ENCODE assay signal across 22 mouse cellular contexts in the genomic region with DNA sequence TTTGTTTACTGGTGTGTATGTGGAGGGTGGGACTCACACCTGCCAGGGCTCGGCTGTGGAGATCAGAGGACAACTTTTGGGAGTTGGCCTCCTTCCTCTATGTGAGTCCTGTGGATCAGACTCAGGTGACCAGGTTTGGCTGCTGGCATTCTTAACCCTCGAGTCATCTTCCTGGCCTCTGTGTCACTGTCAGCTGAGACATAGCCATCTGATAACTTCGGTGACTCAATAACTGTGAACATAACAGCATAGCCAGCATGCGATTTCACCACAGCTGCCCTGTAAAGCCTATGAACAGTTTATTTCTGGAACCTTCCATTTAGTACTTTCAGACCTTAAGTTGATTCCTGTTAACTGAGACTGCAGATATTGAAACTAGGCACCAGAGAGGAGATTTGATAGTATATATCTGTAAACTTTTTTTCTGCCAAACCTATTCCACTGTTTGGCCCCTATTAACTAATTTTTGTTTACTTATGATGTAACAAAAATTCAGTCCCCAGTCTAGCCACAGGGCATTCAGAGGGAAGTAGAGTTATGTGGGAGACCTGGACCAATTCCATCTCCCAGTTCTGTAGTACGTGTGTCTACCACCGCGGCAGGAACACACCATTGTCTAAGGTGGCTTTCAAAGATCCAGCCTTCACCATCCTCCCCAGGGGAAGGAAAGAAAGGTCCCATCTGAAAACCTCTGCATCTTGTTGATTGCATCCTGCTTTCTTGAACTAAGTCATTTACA. TPM values are rescaled to one million over a fixed set of nuclear protein-coding genes. Genes with fewer than 3 reads are reported as not detected.
DNase-seq lines count a peak whose midpoint lies in the region; ATAC-seq and TF ChIP-seq lines count a peak whose summit lies in the region.
"Had no signal": no experiment of that assay in that cellular context is flagged by ENCODE, and none has a peak within 500 bp of the region (broad histone marks: within the 10 kb centered on the region; RNA-seq: fewer than 3 reads in every experiment).

No protein-coding gene starts in this region.

- TF ChIP-seq POLR2A in embryonic fibroblast, embryonic 13.5 days (IDR thresholded peaks at IDR 0.05; ENCODE audit: low read depth, low read length): no peak

- H3K4me2 ChIP-seq in liver, postnatal 0 days (ENCODE audit: low read depth, low read length): no peak overlapping the region
- H3K4me2 ChIP-seq in liver, embryonic 12.5 days: no peak overlapping the region
- no peak overlapping the region for H3K4me2 ChIP-seq in hindbrain, embryonic 12.5 days (replicated peaks)
- H3K4me2 ChIP-seq: embryonic facial prominence, embryonic 12.5 days; heart, embryonic 11.5 days; hindbrain, embryonic 13.5 days; limb, embryonic 12.5 days; liver, embryonic 15.5 days; midbrain, embryonic 15.5 days; neural tube, embryonic 15.5 days; stomach, embryonic 15.5 days had no signal

- no peak for TF ChIP-seq CTCF in liver, postnatal 0 days (IDR thresholded peaks at IDR 0.05; ENCODE audit: low read depth)
- no peak for TF ChIP-seq CTCF in embryonic fibroblast, embryonic 13.5 days (IDR thresholded peaks at IDR 0.05; ENCODE audit: borderline replicate concordance, insufficient read depth, low read length)

- H3K36me3 ChIP-seq in liver, postnatal 0 days (replicated peaks; ENCODE audit: insufficient read depth, low read length): peaks cover 21% of the 10 kb centered on the region
- peaks cover 36% of the 10 kb centered on the region for H3K36me3 ChIP-seq in liver, embryonic 12.5 days
- peaks cover 17% of the 10 kb centered on the region; the same call in 1 of the 2 replicates for H3K36me3 ChIP-seq in embryonic facial prominence, embryonic 10.5 days (replicated peaks)
- H3K36me3 ChIP-seq in hindbrain, embryonic 12.5 days: no peaks in the 10 kb centered on the region
- H3K36me3 ChIP-seq: embryonic facial prominence, embryonic 12.5 days; hindbrain, embryonic 13.5 days; midbrain, embryonic 15.5 days; neural tube, embryonic 15.5 days; stomach, embryonic 15.5 days had no signal

- no peaks in the 10 kb centered on the region for H3K4me1 ChIP-seq in liver, postnatal 0 days (ENCODE audit: insufficient read depth)
- H3K4me1 ChIP-seq in liver, embryonic 12.5 days: no peaks in the 10 kb centered on the region
- H3K4me1 ChIP-seq in embryonic fibroblast, embryonic 13.5 days (ENCODE audit: control insufficient read depth, insufficient read depth, low read length): peaks cover 3% of the 10 kb centered on the region
- H3K4me1 ChIP-seq in embryonic facial prominence, embryonic 10.5 days: peaks cover 2% of the 10 kb centered on the region; the same call in 1 of the 2 replicates
- H3K4me1 ChIP-seq in hindbrain, embryonic 12.5 days: no peaks in the 10 kb centered on the region
- H3K4me1 ChIP-seq: hindbrain, embryonic 13.5 days; liver, embryonic 15.5 days; midbrain, embryonic 15.5 days; stomach, embryonic 15.5 days had no signal

- ATAC-seq in liver, postnatal 0 days: peak; percentile 85
- ATAC-seq in liver, embryonic 12.5 days: no peak
- peak; percentile 57 for ATAC-seq in megakaryocyte progenitor cell, adult 5-6 weeks (replicated peaks; ENCODE audit: poor library complexity)
- ATAC-seq in hindbrain, embryonic 12.5 days (ENCODE audit: low FRiP score): no peak
- ATAC-seq: forebrain, postnatal 0 days; lung, postnatal 0 days; midbrain, embryonic 15.5 days had no signal

- TF ChIP-seq EP300 in liver, postnatal 0 days (IDR thresholded peaks at IDR 0.05; ENCODE audit: low read depth): no peak

- 71% methylated on average over 7 of the region's 7 CpGs for WGBS in liver, postnatal 0 days (ENCODE audit: insufficient replicate concordance)
- 78% methylated on average over 7 of the region's 7 CpGs for WGBS in liver, embryonic 12.5 days (ENCODE audit: insufficient replicate concordance)
- WGBS in embryonic facial prominence, embryonic 10.5 days: 90% methylated on average over 7 of the region's 7 CpGs
- 87% methylated on average over 7 of the region's 7 CpGs for WGBS in hindbrain, embryonic 12.5 days

- H3K27ac ChIP-seq in liver, postnatal 0 days (ENCODE audit: low read depth): no peak overlapping the region
- H3K27ac ChIP-seq in liver, embryonic 12.5 days: no peak overlapping the region
- H3K27ac ChIP-seq in embryonic fibroblast, embryonic 13.5 days (ENCODE audit: insufficient read depth, low read length): peak overlapping the region; percentile 45; the same call in 1 of the 2 replicates
- H3K27ac ChIP-seq in embryonic facial prominence, embryonic 10.5 days (replicated peaks): no peak overlapping the region
- H3K27ac ChIP-seq in hindbrain, embryonic 12.5 days: no peak overlapping the region
- H3K27ac ChIP-seq: embryonic facial prominence, embryonic 12.5 days; hindbrain, embryonic 13.5 days; limb, embryonic 12.5 days; liver, embryonic 15.5 days; midbrain, embryonic 15.5 days; neural tube, embryonic 15.5 days; stomach, embryonic 15.5 days had no signal

- H3K9ac ChIP-seq in liver, postnatal 0 days (replicated peaks): no peak overlapping the region
- no peak overlapping the region for H3K9ac ChIP-seq in liver, embryonic 12.5 days
- no peak overlapping the region for H3K9ac ChIP-seq in hindbrain, embryonic 12.5 days
- H3K9ac ChIP-seq: embryonic facial prominence, embryonic 12.5 days; forebrain, postnatal 0 days; hindbrain, embryonic 13.5 days; limb, embryonic 12.5 days; liver, embryonic 15.5 days; midbrain, embryonic 15.5 days; neural tube, embryonic 15.5 days; stomach, embryonic 15.5 days had no signal

- no peak overlapping the region for H3K4me3 ChIP-seq in liver, postnatal 0 days (ENCODE audit: low read depth, low read length)
- no peak overlapping the region for H3K4me3 ChIP-seq in liver, embryonic 12.5 days
- H3K4me3 ChIP-seq in embryonic fibroblast, embryonic 13.5 days (ENCODE audit: insufficient read depth, low read length): no peak overlapping the region
- no peak overlapping the region for H3K4me3 ChIP-seq in embryonic facial prominence, embryonic 10.5 days
- H3K4me3 ChIP-seq in hindbrain, embryonic 12.5 days: no peak overlapping the region
- H3K4me3 ChIP-seq: embryonic facial prominence, embryonic 12.5 days; hindbrain, embryonic 13.5 days; limb, embryonic 12.5 days; liver, embryonic 15.5 days; megakaryocyte, embryonic 14.5 days; midbrain, embryonic 15.5 days; neural tube, embryonic 15.5 days; stomach, embryonic 15.5 days had no signal

- no peaks in the 10 kb centered on the region for H3K9me3 ChIP-seq in liver, postnatal 0 days (ENCODE audit: low read length)
- no peaks in the 10 kb centered on the region for H3K9me3 ChIP-seq in liver, embryonic 12.5 days (replicated peaks)
- no peaks in the 10 kb centered on the region for H3K9me3 ChIP-seq in embryonic facial prominence, embryonic 10.5 days
- H3K9me3 ChIP-seq in hindbrain, embryonic 12.5 days (replicated peaks): no peaks in the 10 kb centered on the region
- H3K9me3 ChIP-seq: embryonic facial prominence, embryonic 12.5 days; G1E; hindbrain, embryonic 13.5 days; limb, embryonic 12.5 days; liver, embryonic 15.5 days; megakaryocyte, embryonic 14.5 days; midbrain, embryonic 15.5 days; neural tube, embryonic 15.5 days; stomach, embryonic 15.5 days had no signal

- DNase-seq in liver, postnatal 0 days: no peak
- DNase-seq in Muller cell, postnatal 12 days (ENCODE audit: inconsistent ontology term): peak; percentile 35
- no peak for DNase-seq in embryonic facial prominence, embryonic 10.5 days (ENCODE audit: low spot score)
- DNase-seq: cerebellum, adult 8-10 months; forebrain, postnatal 0 days; heart, postnatal 14 days; kidney, adult 11 months had no signal

- H3K27me3 ChIP-seq in liver, postnatal 0 days (ENCODE audit: insufficient read depth, low read length): no peaks in the 10 kb centered on the region
- no peaks in the 10 kb centered on the region for H3K27me3 ChIP-seq in liver, embryonic 12.5 days (replicated peaks)
- no peaks in the 10 kb centered on the region for H3K27me3 ChIP-seq in embryonic facial prominence, embryonic 10.5 days (replicated peaks; ENCODE audit: low read depth, poor library complexity, severe bottlenecking)
- no peaks in the 10 kb centered on the region for H3K27me3 ChIP-seq in hindbrain, embryonic 12.5 days
- H3K27me3 ChIP-seq: embryonic facial prominence, embryonic 12.5 days; hindbrain, embryonic 13.5 days; limb, embryonic 12.5 days; liver, embryonic 15.5 days; megakaryocyte, embryonic 14.5 days; midbrain, embryonic 15.5 days; neural tube, embryonic 15.5 days; stomach, embryonic 15.5 days had no signal

RNA-seq across cellular contexts. Expression of a gene that starts 29.7 kb away (rescaled TPM):
- 42.5 and 43.6 TPM in 2 replicates for polyA plus RNA-seq in liver, postnatal 0 days (2015; fragmentation: Nextera tagmentation; extraction: Ambion mirVana)
- 60.1 and 63.6 TPM in 2 replicates for polyA plus RNA-seq in liver, embryonic 12.5 days (2016; fragmentation: Nextera tagmentation; extraction: Ambion mirVana)
- 24.1 and 24.4 TPM in 2 replicates for polyA plus RNA-seq in embryonic fibroblast, embryonic 13.5 days (2011; ENCODE audit: insufficient read length, low read depth, missing spikeins)
- total RNA-seq in megakaryocyte progenitor cell, adult 5-6 weeks (2015): 55.1 and 55.4 TPM in 2 replicates
- total RNA-seq in megakaryocyte progenitor cell, adult 5-6 weeks (2017): 58.5 and 71.7 TPM in 2 replicates
- polyA plus RNA-seq in embryonic facial prominence, embryonic 10.5 days (2016; fragmentation: Nextera tagmentation; extraction: Ambion mirVana): 72.3 and 80.2 TPM in 2 replicates
- polyA plus RNA-seq in hindbrain, embryonic 12.5 days (2016; fragmentation: Nextera tagmentation; extraction: Ambion mirVana): 39.6 and 39.9 TPM in 2 replicates

RNA-seq across cellular contexts. Expression of a gene that starts 49.2 kb away (rescaled TPM):
- 57.7 and 60.1 TPM in 2 replicates for polyA plus RNA-seq in liver, postnatal 0 days (2015; fragmentation: Nextera tagmentation; extraction: Ambion mirVana)
- 130 and 131 TPM in 2 replicates for polyA plus RNA-seq in liver, embryonic 12.5 days (2016; fragmentation: Nextera tagmentation; extraction: Ambion mirVana)
- 117 and 124 TPM in 2 replicates for polyA plus RNA-seq in embryonic fibroblast, embryonic 13.5 days (2011; ENCODE audit: insufficient read length, low read depth, missing spikeins)
- total RNA-seq in megakaryocyte progenitor cell, adult 5-6 weeks (2015): 191 and 204 TPM in 2 replicates
- total RNA-seq in megakaryocyte progenitor cell, adult 5-6 weeks (2017): 168 and 172 TPM in 2 replicates
- 221 and 223 TPM in 2 replicates for polyA plus RNA-seq in embryonic facial prominence, embryonic 10.5 days (2016; fragmentation: Nextera tagmentation; extraction: Ambion mirVana)
- 191 and 198 TPM in 2 replicates for polyA plus RNA-seq in hindbrain, embryonic 12.5 days (2016; fragmentation: Nextera tagmentation; extraction: Ambion mirVana)

Comparison
In these comparisons a context has a peak if more than half of its experiments do, and no peak if none do; other contexts are left out.
1. ATAC-seq: peak in liver, postnatal 0 days (single experiment) and megakaryocyte progenitor cell, adult 5-6 weeks (single experiment); none in liver, embryonic 12.5 days (single experiment) and hindbrain, embryonic 12.5 days (single experiment).